ENCODE assay signal across 8 mouse cellular contexts in the genomic region with DNA sequence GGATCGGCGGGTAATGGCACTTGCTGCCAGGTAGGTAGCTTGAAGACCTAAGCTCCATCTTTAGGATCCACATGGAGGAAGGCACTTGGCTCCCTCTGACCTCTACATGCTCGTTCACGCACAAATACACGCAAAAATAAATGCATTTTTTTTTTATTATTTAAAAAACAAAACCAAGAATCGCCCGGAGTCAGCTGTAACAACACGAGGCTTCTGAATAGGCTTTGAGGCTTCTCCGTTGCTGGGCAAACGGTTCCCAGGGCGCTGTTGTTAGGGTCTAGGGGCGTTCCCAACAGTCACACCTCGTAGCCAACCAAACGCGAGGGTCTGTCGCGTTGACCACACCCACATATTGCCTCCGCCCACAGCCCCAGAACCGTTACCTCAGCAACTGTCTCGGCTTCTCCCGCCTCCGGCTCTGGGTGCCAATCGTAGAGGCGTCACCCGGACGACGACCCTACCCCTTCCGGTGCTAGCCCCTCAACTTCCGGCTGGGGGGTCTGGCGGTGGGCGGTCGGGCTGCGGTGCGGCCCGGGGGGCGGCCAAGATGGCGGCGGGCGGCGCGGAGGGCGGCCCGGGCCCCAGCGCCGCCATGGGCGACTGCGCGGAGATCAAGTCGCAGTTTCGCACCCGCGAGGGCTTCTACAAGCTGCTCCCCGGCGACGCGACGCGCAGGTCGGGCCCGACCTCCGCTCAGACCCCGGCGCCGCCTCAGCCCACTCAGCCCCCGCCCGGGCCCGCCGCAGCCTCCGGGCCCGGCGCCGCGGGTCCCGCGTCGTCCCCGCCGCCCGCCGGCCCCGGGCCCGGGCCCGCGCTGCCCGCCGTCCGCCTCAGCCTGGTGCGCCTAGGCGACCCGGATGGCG. TPM values are rescaled to one million over a fixed set of nuclear protein-coding genes. Genes with fewer than 3 reads are reported as not detected.
DNase-seq lines count a peak whose midpoint lies in the region; ATAC-seq and TF ChIP-seq lines count a peak whose summit lies in the region.

Dmwd (plus strand) TSS at position 505 of the 863 bp plus-strand sequence.

- H3K79me2 ChIP-seq in myocyte (ENCODE audit: control insufficient read depth, insufficient read depth) = peaks cover 31% of the 10 kb centered on the region

- peak; percentile 35 for TF ChIP-seq POLR2A in myocyte (IDR thresholded peaks at IDR 0.05; ENCODE audit: insufficient read length, low read depth)

- peak within 1 kb of the TSS; percentile 99 for H3K9ac ChIP-seq in heart, embryonic 12.5 days
- peak within 1 kb of the TSS; percentile 99 for H3K9ac ChIP-seq in kidney, embryonic 16.5 days (replicated peaks; ENCODE audit: low read length)

- H3K27me3 ChIP-seq in heart, embryonic 12.5 days (replicated peaks) = no peaks in the 10 kb centered on the region
- H3K27me3 ChIP-seq in kidney, embryonic 16.5 days (ENCODE audit: insufficient read depth, low read length) = no peaks in the 10 kb centered on the region
- H3K27me3 ChIP-seq in myocyte (ENCODE audit: control insufficient read depth, insufficient read depth, insufficient read length) = no peaks in the 10 kb centered on the region

- H3K4me1 ChIP-seq in brown adipose tissue, adult 24 weeks (ENCODE audit: control insufficient read depth, insufficient read depth, insufficient read length, low read length) = peaks cover 4% of the 10 kb centered on the region; the same call in 1 of the 2 replicates
- H3K4me1 ChIP-seq in heart, embryonic 12.5 days (replicated peaks) = peaks cover 35% of the 10 kb centered on the region
- peaks cover 23% of the 10 kb centered on the region for H3K4me1 ChIP-seq in kidney, embryonic 16.5 days (ENCODE audit: insufficient read depth, low read length)

- peak within 1 kb of the TSS; percentile 52 for H3K27ac ChIP-seq in brown adipose tissue, adult 24 weeks (replicated peaks; ENCODE audit: low read depth, low read length)
- peak within 1 kb of the TSS; percentile 81 for H3K27ac ChIP-seq in heart, embryonic 12.5 days (ENCODE audit: poor library complexity, severe bottlenecking)
- peak within 1 kb of the TSS; percentile 84 for H3K27ac ChIP-seq in kidney, embryonic 16.5 days (ENCODE audit: low read length)

- H3K36me3 ChIP-seq in heart, embryonic 12.5 days = peaks cover 31% of the 10 kb centered on the region
- H3K36me3 ChIP-seq in kidney, embryonic 16.5 days (ENCODE audit: insufficient read depth, low read length) = peaks cover 26% of the 10 kb centered on the region
- no peaks in the 10 kb centered on the region for H3K36me3 ChIP-seq in myocyte (ENCODE audit: control insufficient read depth, insufficient read depth)

- ATAC-seq in erythroid progenitor cell, adult 5-6 weeks (replicated peaks; ENCODE audit: low FRiP score, poor library complexity, severe bottlenecking) = peak; percentile 89
- ATAC-seq in heart, embryonic 12.5 days (ENCODE audit: insufficient number of reproducible peaks, low FRiP score) = peak; percentile 97
- ATAC-seq in kidney, embryonic 16.5 days (ENCODE audit: low FRiP score, low TSS enrichment) = peak; percentile 98

- DNase-seq in CD4-positive helper T cell, adult 2 months (ENCODE audit: low read depth, low spot score) = peak; percentile 73
- DNase-seq in liver = peak; percentile 95
- DNase-seq in spleen, postnatal 4 days (ENCODE audit: low spot score in 2 of 2) = peak; percentile 87

- H3K4me2 ChIP-seq in heart, embryonic 12.5 days = peak within 1 kb of the TSS; percentile 95
- H3K4me2 ChIP-seq in kidney, embryonic 16.5 days (replicated peaks; ENCODE audit: low read depth, low read length) = peak within 1 kb of the TSS; percentile 89
- H3K4me2 ChIP-seq in myocyte (ENCODE audit: low read depth) = peak within 1 kb of the TSS; percentile 93

- WGBS in heart, embryonic 12.5 days = 1% methylated on average over 91 of the region's 91 CpGs
- under 1% methylated on average over 50 of the region's 91 CpGs for WGBS in kidney, embryonic 16.5 days

- H3ac ChIP-seq in myocyte (ENCODE audit: control insufficient read depth, insufficient read length) = peak within 1 kb of the TSS; percentile 62

- H3K9me3 ChIP-seq in heart, embryonic 12.5 days (replicated peaks) = no peaks in the 10 kb centered on the region; the same call in 1 of the 2 replicates
- no peaks in the 10 kb centered on the region for H3K9me3 ChIP-seq in kidney, embryonic 16.5 days (ENCODE audit: low read length)

- H3K4me3 ChIP-seq in brown adipose tissue, adult 24 weeks (ENCODE audit: insufficient read depth, low read depth, low read length) = peak within 1 kb of the TSS; percentile 66
- peak within 1 kb of the TSS; percentile 99 for H3K4me3 ChIP-seq in heart, embryonic 12.5 days
- H3K4me3 ChIP-seq in kidney, embryonic 16.5 days (ENCODE audit: low read length) = peak within 1 kb of the TSS; percentile 98
- peak within 1 kb of the TSS; percentile 49 for H3K4me3 ChIP-seq in myocyte

TF ChIP-seq in myocyte, 11 proteins besides CTCF, POLR2A, EP300 and RAD21:
- no peak for TF ChIP-seq TCF12 (IDR thresholded peaks at IDR 0.05; ENCODE audit: insufficient read depth, poor library complexity, severe bottlenecking)
- TF ChIP-seq SRF (IDR thresholded peaks at IDR 0.05; ENCODE audit: control insufficient read depth, insufficient read length, low read depth) = no peak
- no peak for TF ChIP-seq MYOG (IDR thresholded peaks at IDR 0.05; ENCODE audit: control insufficient read depth in 1 of 3, insufficient read depth in 1 of 3, insufficient read length in 2 of 3, low read depth in 2 of 3)
- no peak for TF ChIP-seq CEBPB (IDR thresholded peaks at IDR 0.05; ENCODE audit: insufficient read depth, poor library complexity, severe bottlenecking)
- no peak for TF ChIP-seq MYOD1 (IDR thresholded peaks at IDR 0.05; ENCODE audit: control insufficient read depth in 1 of 3, insufficient read length in 2 of 3, low read depth in 2 of 3)
- TF ChIP-seq USF1 (IDR thresholded peaks at IDR 0.05; ENCODE audit: low read depth) = no peak
- no peak for TF ChIP-seq MAX (IDR thresholded peaks at IDR 0.05; ENCODE audit: low read depth)
- TF ChIP-seq E2F4 (IDR thresholded peaks at IDR 0.05; ENCODE audit: insufficient read depth) = no peak
- no peak for TF ChIP-seq TCF3 (IDR thresholded peaks at IDR 0.05; ENCODE audit: insufficient read length, low read depth)
- no peak for TF ChIP-seq REST (IDR thresholded peaks at IDR 0.05; ENCODE audit: insufficient read depth, insufficient read length)
- TF ChIP-seq POLR2AphosphoS2 (IDR thresholded peaks at IDR 0.05; ENCODE audit: insufficient read length, low read depth) = no peak

RNA-seq across cellular contexts. Expression of gene Dmwd, which starts in this region (rescaled TPM):
- 9.6 and 12.0 TPM in 2 replicates for polyA plus RNA-seq in brown adipose tissue, adult 24 weeks (2012; ENCODE audit: insufficient read depth, insufficient read length, missing spikeins)
- 17.7 and 33.1 TPM in 2 replicates for total RNA-seq in erythroid progenitor cell, adult 5-6 weeks (2015; ENCODE audit: low replicate concordance)
- 13.1 and 19.4 TPM in 2 replicates for total RNA-seq in erythroid progenitor cell, adult 5-6 weeks (2017; ENCODE audit: low replicate concordance)
- 15.4 and 15.5 TPM in 2 replicates for polyA plus RNA-seq in heart, embryonic 12.5 days (2016; fragmentation: Nextera tagmentation; extraction: Ambion mirVana)
- 15.5 and 16.8 TPM in 2 replicates for polyA plus RNA-seq in kidney, embryonic 16.5 days (2015; fragmentation: Nextera tagmentation; extraction: Ambion mirVana)
- polyA plus RNA-seq in myocyte (2012; fragmentation: generic; extraction: Trizol) = 83.7 TPM

Comparison
In these comparisons a context has a peak if more than half of its experiments do, and no peak if none do; other contexts are left out.
1. Peak in every context shown above with its lines: DNase-seq, ATAC-seq, H3K4me3 ChIP-seq and H3K27ac ChIP-seq.
2. H3K4me3 ChIP-seq: peak in every context shown above with its lines; median percentile 99 in heart, embryonic 12.5 days; 98 in kidney, embryonic 16.5 days; 66 in brown adipose tissue, adult 24 weeks; 49 in myocyte.